Mouse (Mus musculus) left cerebral cortex, adult 11 months (tissue): ENCODE results near the gene Fmc1.

ENCODE experiments used
- DNase-seq: peaks from one replicate; pipeline ENCODE4 v3.0.0; 2022; ENCODE audit warnings: low spot score

Gene Fmc1

GRCm38 (mm10) chr6:38551989-38552635 lies 18.8 kb downstream of the Fmc1 start:
- DNase-seq = peak; percentile 94

- DNase-seq = no peak
Observed at GRCm38 (mm10) chr6:38552636-38553000, 19.3 kb downstream of the Fmc1 start.

- DNase-seq = no peak
Observed at GRCm38 (mm10) chr6:38576096-38576495, 42.8 kb downstream of the Fmc1 start.

GRCm38 (mm10) chr6:38580112-38580857 lies 47.0 kb downstream of the Fmc1 start:
- no peak for DNase-seq

DNA sequence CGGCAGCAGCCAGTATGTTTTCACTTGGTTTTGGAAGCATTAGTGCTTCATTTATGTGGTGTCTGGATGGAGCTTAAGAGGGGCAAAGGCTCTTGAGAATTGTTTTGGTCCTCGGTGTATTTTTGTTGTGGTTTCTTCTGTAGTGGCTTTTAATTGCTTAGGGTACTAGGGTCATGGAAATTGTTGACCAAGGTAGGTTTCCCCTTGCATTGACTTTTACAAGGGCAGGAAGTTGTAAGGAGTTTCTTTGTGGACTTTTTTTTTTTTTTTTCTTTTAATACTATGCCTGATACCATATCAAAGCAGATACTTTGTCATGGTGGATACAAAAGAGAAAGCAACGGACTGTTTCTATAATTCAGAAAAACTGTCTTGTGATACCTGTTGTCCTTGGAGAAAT lies 48.4 kb downstream of the Fmc1 start:
- no peak for DNase-seq
